Mouse (Mus musculus) fibroblast of lung, adult 2 months (primary cell): ENCODE measurements around the gene Gsc.
"Not testable (repeated sequence)": the region's sequence is repeated elsewhere in the genome, so short reads cannot be mapped to it uniquely, and the experiment has no call there.

Source experiments
- DNase-seq: peaks from one replicate; pipeline ENCODE4 v3.0.0-alpha.2; 2011; ENCODE audit warnings: low read depth

Gsc gene

DNA sequence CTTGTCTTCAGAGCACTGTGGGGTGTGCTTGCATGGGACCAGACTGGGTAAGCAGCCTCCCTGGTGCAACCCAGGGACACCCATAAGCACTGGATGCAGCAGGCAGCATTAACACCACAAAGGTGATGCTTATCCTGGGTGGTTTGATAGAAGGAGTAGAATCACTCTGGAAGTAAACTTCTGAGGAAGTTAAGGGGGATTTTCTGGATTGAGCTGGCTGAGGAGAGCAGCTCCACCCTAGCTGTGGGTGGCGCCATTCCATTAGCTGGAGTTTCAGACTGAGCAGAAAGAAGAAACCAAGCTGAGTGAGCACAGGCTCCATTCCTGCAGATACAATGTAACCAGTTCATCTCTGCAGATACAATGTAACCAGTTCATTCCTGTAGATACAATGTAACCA lies 20.1 kb downstream of the Gsc start:
- no peak for DNase-seq

DNA sequence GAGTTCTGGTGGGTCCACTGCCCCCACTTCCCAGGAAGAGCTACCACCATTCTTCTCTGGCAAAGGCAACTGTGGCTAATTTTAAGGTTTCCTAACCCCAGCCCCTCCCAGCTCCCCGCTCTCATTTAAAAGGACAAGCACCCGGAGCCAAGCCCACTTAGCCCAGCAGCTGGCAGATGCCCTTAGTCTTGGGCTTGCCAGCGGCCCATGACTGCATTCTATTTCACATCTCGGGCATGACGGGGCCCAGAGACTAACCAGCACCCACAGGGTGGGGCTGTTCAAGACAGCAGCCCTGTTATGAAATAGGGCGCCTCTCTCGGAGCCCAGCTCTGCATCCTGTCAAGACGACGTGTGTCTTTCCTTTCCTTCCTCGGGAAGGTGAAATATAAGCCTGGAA lies 22.9 kb downstream of the Gsc start:
- no peak for DNase-seq

DNA sequence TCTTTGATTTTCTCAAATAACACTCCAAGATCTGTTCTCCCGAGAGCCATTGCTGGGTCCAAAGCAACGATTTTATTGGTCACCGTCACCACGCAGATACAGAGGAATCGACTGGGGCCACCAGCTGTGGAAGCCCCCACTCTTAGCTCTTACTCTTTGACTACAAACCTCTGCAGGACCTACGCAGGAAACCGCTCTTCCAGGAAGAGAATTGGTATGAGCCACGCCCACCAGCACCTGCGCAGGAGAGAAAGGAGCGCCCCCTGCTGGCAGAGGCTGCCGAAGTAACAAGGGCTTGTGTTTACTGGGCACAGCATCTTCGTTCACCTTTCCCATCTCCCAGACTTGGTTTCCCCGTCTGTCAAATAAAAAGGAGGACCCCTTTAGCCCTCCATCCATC lies 25.0 kb downstream of the Gsc start:
- no peak for DNase-seq

DNA sequence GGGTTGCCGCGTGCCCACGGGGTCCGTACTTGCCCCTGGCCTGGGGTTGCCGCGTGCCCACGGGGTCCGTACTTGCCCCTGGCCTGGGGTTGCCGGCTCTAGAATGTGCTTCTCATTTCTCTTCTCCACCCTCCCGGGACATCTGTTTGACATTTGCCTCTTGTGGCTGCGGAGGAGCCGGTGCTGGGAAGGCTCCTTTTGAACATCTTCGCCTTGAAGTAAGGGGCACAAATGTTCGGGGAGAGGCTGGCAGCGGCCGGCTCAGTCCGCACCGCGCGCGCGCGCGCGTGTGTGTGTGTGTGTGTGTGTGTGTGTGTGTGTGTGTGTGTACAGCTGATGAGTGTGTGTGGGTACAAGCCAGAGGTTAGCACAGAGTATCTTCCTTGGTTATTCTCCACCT lies 26.1 kb downstream of the Gsc start:
- DNase-seq, result not testable (repeated sequence)

DNA sequence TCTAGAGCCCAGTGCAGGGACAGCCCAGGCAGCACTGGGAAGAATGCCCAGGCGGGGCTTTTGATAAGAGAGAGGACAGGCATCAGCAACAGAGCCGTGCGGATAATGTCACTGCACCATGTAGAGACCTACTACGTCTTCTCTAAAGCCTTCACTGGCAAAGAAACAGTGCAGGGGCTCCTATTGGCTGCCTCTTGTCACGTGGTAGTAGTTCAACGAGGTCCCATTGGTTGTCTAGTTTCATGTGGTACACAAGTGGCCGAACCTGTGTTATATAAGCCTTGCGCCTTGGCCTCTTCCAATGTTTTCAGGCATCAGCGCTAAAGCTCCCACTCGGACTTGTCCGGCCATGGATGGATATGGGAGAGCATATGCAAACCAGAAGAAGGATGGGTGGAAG lies 29.4 kb downstream of the Gsc start:
- no peak for DNase-seq

DNA sequence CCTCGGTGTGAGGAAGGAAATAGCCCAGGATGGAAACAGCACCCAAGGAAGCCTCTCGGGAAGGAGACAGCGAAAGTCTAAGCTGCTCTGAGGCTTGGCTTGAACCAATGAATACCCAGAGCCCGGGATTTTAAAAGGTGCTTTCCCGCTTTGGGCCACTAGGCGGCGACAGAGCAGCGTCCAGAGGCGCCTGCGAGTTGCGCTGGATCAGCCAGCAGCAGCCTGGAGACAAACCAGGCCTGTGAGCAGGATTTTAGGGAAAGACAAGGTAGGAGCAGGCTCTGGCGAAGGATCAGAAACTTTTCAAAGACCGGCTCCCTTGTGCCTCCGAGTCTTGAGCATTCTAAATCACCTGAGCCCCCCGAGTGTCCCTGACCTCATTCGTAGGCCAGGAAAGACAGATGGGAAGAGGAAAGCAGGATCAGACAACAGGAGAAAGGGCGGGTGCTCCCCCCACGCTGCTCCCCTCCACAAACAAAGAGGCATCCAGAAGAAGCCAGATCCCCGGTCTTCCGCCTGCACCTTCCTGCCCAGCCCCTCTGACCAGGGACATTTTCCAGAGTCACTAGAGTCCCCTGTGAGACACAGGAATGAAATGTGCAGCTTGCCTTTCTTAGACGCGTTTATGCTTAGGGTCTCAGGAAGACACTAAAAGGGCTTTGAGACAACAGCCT lies 32.9 kb downstream of the Gsc start:
- DNase-seq, result peak; percentile 48

DNA sequence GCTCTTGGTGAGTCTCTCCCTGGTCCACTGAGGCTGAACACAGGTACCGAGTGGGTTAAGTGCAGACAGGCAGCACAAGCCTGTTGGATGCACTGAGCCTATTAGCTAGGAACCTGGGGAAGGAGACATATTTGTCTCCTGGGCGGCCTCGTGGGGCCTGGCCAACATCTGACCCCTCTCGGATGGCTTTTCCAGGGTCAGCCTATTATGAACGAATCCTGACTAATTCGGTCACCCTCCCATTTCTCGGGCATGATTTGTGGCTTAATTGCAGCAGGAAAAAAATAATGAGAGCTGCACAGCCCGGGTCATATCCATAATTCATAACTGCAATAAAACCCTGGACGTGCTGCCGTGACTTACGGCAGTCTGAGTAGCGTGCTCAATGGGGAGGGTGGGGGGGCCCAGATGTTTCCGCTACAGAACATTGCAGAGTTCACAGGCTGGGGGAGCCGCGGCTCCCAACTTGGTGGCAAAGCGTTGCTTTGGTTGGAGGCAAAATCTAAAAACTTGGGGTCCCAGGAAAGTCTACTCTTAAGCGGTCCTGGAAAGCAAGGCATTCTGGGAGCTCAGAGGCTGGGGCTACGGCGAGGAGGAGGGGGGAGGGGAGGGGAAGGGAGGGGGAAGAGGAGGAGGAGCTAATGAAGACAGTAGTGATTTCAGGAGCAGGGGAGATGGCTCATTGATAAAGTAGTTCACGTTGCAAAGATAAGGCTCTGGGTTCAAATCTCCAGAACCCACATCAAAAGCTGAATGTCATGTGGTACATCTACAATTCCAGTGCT lies 39.0 kb downstream of the Gsc start:
- DNase-seq, result no peak

DNA sequence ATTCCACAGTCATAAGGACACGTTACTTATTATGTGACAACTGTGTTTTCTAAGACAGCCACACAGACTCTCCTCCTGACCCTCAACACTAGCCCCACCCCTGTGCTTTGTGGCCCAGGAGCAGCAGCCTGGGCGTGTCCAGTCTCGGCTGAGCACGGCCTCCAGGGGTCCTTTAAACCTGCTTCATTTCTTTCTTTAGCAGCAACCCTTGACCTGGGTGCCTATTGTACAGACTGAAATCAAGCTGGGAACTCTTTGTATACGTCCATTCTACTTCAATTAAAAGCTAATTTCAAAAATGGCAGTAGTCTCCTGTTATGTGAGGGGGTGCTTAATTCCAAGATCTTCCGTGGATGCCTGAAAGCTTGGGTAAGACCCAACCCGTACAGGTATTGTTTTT lies 39.9 kb downstream of the Gsc start:
- DNase-seq, result no peak

DNA sequence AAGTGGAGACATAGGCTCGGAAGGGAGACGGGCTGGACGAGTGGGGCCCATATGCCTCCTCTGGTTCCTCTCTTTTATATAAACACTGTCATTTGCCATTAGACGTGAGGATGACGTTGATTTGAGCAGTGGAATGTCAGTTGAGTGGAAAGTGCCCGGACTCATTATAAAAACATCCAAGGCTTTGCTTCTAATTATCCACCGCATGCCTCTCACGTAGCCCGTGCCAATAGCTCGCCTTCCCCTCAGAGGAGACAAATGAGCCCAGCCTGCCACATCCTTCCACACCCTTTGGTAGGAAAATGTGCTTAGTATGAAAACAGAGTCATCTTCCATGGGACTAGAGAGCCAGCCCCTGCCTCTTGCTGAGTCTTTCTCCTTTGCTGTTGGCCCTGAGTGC lies 41.8 kb downstream of the Gsc start:
- DNase-seq, result no peak

DNA sequence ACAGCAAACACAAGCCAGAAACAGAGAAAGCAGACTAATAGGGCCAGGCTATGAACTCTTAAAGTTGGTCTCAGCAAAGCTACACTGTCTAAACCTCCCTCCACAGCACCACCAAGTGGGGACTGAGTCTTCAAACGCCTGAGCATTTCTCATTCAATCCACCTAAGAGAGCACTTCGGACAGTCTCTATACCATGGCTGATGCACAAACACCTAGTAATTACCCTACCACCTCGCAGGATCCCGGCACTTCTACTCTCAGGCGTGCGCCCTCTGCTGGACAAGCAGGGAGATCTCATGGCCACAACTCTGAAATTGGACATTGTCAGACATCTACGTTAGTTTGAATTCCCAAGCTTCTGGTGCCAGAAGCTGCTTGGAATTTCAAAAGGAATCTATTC lies 46.2 kb downstream of the Gsc start:
- no peak for DNase-seq

DNA sequence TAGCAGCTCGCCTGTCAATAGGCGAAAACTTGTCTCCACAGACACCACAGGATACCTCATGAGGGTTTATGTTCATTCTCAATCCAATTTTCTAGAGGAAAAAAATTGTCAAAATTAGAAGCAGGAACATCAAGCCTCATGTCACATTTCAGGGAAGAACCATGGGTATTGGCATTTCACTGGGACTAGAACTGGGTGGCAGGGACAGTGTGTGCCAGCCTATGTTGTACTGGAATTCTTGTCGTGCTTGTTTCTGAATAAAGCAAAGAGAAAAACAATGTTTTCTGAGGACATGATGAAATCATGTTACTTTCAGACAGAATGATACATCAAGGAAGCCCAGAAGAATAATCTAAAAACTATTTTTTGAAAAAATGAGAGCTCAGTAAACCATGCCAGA lies 47.5 kb downstream of the Gsc start:
- DNase-seq, result no peak

DNA sequence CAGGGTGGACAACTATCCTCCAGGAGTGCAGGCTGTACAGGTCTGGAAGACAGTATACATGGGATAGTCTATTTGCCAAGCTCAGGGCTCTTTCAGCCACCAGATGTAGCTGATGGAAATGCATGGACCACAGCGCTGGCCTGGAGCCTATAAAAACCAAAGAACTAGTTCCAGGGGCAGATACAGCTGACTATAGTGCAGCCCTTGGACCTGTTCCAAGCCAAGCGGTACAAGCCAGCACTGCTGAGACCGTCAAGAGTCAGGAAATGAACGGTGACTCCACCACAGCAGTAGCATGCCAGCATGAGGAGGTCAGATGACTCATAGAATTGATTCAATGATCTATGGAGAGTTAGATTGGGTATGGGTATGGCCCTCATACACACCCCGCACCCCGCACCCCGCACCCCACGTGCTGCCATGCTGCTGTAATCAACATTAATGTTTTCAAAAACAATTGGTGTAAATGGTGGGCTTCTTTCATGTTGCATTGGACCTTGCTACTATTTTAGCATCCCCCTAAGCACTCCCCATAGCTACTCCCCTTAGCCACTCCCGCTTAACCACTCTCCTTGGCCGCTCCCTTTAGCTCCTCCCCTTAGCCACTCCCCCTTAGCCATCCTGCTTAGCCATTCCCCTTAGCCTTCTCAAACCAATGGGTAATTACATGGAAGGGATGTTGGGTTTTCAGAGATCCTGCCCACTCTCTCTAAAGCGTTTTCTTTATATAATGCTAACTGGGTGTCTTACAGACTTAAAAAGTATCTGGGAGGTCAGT lies 50.3 kb downstream of the Gsc start:
- DNase-seq, result no peak
